Mouse (Mus musculus) lung, postnatal 10 days (tissue): ENCODE results near the gene Ltbp4.

Experiments used
- DNase-seq: peaks from one replicate; pipeline ENCODE4 v3.0.0; 2021

The Ltbp4 gene

DNA sequence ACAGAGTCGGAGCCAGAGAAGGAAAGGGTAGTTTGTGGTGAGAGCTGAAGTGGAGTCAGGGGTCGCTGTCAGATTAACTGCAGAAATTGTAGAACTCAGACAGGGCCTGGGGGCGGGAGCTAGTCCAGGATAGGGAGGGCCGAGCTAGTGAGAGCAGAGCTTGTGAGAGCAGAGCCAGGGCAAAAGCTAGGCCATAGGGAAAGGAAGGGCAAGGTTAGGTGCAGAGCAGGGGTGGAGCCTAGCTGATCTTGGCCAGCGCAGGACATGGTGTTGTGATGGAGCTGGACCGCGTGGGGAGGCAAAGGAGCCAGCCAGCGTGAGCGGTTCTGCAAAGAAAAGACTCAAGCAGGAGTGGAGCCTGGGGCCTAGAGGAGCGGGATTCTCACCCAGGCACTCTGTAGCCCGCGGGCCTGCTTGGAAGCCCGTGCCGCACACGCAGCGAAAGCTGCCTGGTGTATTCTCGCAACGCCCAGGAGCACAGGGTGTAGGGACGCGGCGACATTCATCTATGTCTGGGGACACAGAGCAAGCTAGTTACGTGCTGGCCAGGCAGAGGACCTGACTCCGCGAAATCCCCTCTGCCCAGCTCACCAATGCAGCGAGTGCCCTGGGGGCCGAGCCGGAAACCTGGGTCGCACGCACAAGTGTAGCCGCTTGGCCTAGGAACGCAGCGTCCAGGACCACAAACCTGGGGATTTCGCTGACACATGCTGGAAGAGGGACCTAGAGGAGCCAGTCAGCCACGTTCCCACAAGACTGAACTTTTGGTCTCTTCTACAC is 11.2 kb downstream of the Ltbp4 start:
- peak; percentile 69 for DNase-seq

DNA sequence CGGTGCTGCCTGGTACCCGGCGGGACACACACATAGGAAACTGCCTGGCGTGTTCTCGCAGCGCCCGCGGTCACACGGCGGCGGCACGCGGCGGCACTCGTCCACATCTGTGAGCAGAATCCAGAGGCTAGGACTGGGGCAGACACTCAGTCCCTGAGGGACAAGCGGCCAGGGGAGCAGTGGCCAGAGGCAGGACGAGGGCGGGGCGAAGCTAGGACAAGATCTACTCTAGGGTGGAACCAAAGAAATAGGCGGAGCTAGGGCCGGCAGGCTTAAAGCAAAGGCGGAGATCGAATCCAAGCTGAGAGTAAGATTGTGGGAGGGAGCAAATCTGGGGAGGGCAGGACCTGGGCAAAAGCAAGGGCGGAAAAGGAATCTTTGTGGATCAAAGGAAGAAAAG is 11.8 kb downstream of the Ltbp4 start:
- peak; percentile 91 for DNase-seq

- DNase-seq, result no peak
Measured at GRCm38 (mm10) chr7:27324928-27325327, 12.6 kb downstream of the Ltbp4 start.

DNA sequence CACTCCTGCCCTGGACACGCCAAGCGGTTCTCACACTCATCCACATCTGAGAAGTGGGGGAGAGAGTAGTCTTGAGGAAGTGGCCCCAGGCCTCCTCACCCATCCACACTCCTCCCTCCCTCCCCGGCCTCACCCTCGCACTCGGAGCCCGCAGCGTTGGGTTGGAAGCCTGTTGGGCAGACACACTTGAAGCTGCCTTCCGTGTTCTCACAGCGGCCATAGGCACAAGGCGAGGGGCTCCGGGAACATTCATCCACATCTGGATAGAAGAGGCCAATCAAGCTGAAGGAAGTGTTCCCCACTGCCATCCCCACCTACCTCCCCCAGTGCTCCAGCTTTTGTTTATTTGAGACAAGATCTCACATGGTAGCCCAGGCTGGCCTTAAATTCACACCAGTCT is 13.3 kb downstream of the Ltbp4 start:
- no peak for DNase-seq

- no peak for DNase-seq
Measured at GRCm38 (mm10) chr7:27323001-27323400, 14.5 kb downstream of the Ltbp4 start.

DNA sequence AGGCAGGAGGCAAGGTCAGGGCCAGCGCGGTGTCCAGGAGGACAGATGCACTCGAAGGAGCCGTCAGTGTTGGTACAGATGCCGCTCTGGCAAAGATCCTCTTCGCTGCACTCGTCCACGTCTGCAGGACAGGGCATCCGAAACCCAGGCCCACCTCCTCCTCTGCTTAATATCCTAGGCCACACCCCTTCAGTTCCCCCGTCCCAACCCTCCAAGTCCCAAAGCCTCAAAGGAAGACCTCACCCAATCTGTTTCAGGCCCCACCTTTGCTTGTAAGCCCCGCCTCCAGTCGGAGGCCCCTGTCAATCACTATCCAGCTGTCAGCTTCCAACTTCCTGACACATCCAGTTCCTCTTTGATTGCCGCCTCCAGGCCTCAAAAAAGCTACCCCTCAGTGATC is 15.2 kb downstream of the Ltbp4 start:
- DNase-seq, result no peak

- no peak for DNase-seq
Measured at GRCm38 (mm10) chr7:27319411-27319810, 18.1 kb downstream of the Ltbp4 start.

DNA sequence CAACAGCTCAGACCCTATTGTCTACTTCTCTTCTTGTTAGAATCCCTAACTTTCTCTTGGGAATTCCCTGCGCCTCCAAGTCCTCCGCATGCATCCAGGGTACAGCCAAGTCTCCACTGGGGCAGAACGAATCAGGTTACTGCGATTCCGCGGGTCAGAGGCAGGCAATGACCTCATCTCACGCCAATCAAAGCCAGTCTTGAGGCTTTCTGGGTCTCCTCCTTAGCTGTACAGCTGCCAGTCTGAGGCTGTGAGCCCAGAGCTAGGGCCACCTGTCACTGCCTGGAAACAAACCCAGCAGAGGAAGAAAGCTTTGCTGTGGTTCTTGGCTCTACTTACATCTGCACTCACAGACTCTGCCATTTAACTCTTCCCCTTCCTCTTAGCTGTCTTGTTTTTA is 21.5 kb downstream of the Ltbp4 start:
- no peak for DNase-seq

DNA sequence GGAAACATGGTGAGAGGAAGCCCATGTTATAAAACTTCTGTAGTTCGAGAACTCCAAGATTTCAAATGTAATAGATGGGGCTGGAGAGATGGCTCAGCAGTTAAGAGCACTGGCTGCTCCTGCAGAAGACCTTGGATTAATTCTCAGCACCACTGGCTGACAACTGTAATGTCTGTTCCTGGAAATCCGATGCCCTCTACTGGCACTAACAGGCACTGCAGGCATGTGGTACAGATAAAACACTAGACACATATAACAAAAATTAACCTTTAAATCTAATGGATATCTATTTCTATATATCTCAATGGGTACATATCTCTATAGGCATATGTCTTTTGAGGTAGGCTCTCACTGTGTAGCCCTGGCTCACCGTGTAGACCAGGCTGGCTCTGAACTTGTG is 23.1 kb downstream of the Ltbp4 start:
- no peak for DNase-seq

DNA sequence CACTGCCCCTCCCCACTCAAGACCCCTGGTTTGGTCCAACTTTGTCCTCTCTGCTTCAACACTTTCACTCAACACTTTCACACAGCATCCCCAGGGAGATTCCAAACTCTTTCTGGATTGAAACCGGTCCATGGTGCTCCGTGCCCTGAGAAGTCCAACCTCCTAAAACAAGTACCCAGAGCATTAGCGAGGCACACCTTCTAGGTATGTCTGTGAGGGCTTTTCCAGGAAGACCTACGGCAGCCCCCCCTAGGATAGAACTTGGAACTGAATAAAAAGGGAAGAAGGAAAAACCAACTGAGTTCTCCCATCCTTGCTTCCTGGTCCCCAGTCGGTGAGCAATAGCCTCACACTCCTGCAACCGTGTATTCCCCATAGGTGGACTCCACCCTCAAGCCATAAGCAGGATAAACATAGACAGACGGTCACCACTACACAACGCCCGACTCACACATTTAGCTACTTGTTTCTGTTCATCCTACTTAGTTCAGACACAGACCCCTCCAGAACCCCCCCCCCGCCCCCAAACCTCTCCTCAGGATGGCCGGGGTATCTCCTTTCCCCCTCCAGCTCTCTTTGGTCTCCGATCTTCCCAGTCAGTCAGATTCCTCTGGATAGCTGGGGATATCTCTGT is 25.7 kb downstream of the Ltbp4 start:
- DNase-seq, result no peak

GRCm38 (mm10) chr7:27310996-27311535 is 26.4 kb downstream of the Ltbp4 start:
- no peak for DNase-seq

DNA sequence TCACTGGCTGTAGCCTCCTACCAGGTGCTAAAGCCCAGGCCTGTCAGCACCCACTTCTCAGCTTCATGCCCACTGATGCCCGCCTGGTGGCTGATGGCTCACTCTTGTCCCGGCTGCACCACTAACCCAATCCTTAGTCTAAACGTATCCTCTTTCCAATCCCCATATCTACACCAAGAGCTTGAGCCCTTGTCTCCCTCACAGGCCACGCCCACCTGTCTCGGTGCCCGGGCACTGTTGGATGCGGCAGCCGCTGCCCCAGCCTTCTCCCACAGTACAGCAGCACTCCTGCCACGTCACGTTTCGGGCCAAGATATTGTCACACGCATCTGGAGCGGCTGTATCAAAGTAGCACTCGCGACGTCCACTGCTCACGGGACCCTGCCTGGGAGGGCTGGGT is 27.2 kb downstream of the Ltbp4 start:
- DNase-seq, result peak; percentile 68

DNA sequence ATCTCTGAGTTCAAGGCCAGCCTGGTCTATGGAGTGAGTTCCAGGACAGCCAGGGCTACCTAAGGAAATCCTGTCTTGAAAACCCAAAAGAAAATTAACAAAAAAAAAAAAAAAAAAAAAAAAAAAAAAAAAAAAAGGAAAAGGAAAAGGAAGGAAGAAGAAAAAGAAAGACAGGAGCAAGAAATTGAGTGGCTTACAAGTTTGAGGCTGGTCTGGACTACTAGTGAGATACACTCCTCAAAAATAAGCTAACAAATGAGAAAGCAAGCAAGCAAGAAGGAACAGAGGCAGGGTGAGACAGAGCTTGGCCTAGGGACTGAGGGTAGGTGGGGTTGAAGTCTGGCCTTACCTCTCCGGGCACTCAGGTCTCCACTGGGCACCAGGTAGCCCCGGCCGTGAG is 27.7 kb downstream of the Ltbp4 start:
- no peak for DNase-seq

DNA sequence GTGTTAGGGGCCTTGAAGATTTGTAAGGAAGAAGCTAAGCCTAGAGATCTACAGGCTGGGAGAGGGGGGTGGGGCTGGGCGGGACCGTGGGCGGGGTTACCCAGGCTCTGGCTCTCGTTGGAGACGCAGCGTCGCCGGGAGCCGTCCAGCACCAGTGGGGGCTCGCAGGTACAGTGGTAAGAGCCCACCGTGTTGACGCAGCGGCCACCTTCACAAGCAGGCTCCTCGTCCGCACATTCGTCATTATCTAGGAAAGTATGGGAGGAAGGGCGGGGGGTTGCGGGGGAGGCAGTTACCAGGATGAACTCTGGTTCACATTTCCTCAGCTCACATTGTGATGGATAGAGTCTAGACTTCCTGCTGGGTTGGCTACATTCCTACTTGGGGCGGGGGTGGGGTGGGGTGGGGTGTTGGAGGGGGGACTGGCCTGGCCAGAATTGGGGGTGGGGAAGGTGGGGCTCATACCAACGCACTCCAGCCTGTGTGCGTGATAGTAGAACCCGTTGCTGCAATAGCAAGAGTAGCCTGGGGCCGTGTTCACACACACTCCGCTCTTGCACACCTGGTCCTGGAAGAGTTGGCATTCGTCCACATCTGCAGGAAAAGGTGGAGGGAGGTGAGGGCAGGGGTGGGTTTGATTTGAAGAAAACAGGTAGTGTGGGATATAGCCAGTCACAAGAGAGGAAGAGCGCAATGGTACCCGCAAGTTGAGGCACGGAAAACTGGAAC is 28.5 kb downstream of the Ltbp4 start:
- DNase-seq, result peak; percentile 50

DNA sequence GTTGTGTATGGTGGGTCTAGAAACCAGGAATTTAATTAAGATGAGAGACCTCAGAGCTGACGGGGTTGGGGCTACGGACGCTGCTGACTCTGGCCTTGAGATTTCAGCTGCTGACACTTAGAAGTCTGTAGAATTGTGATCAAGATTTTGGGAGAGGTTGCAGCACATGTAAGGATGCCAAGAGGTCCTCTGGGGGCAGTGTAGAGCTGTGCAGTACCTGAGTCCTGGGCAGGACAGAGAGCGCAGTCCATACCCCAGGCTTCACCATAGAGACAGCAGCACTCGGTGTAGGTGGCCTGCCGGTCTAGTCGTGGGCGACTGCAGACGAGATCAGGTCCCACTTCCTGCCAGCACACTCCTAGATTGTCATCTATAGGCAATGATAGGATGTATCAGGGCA is 29.9 kb downstream of the Ltbp4 start:
- no peak for DNase-seq

- DNase-seq, result peak; percentile 55
Measured at GRCm38 (mm10) chr7:27306161-27307160, 31.0 kb downstream of the Ltbp4 start.

GRCm38 (mm10) chr7:27305091-27305730 is 32.3 kb downstream of the Ltbp4 start:
- no peak for DNase-seq

- DNase-seq, result peak; percentile 87
Measured at GRCm38 (mm10) chr7:27302172-27302571, 35.3 kb downstream of the Ltbp4 start.

- no peak for DNase-seq
Measured at GRCm38 (mm10) chr7:27300801-27301200, 36.7 kb downstream of the Ltbp4 start.

- no peak for DNase-seq
Measured at GRCm38 (mm10) chr7:27300351-27300750, 37.1 kb downstream of the Ltbp4 start.

DNA sequence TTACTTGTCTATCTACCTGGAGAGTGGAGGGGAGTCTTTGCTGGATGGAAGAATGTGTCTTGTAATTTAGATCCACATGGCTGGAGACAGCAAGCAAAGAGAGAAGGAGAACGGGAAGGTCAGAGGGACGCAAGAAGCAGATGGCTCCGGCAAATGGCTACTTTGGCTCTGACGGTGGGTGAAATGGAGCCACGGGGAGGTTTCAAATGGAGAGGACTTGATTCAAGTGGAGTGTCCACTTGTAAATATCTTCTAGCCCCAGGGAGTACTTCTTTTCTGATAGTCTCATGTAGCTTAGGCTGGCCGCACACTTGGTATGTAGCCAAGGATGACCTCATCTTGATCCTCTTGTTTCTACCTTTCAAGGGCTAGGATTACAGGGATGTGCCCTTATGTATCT is 38.7 kb downstream of the Ltbp4 start:
- no peak for DNase-seq
